Mouse (Mus musculus) stomach, embryonic 15.5 days (tissue): ENCODE measurements at regions not wholly inside any gene's neighbourhood (a gene's known extent, or its start where the extent isn't known, plus 50 kb on each side); places are given as distances from the start of the nearest gene placed in this dataset.

ENCODE experiments used
- ATAC-seq: fragments of 200-750 bp; cut with Nextera tagmentation; 2 replicates; pipeline ENCODE4 v1.8.0; 2017; ENCODE audit warnings: low read depth, moderate number of reproducible peaks, moderate TSS enrichment; ENCODE audit not compliant: insufficient read depth, low FRiP score
- H3K27ac ChIP-seq: fragments of 300-500 bp; sonication (generic); 2 replicates; pipeline ENCODE4 v1.5.1; 2015; ENCODE audit warnings: mild to moderate bottlenecking, inconsistent platforms
- H3K27me3 ChIP-seq: fragments of 300-500 bp; sonication (generic); replicated peaks from 2 replicates; pipeline ENCODE4 v1.6.1; 2015; ENCODE audit warnings: inconsistent platforms
- H3K36me3 ChIP-seq: fragments of 300-500 bp; sonication (generic); 2 replicates; pipeline ENCODE4 v1.6.1; 2015; ENCODE audit warnings: inconsistent platforms
- H3K4me1 ChIP-seq: fragments of 300-500 bp; sonication (generic); 2 replicates; pipeline ENCODE4 v1.6.1; 2015; ENCODE audit warnings: inconsistent platforms
- H3K4me2 ChIP-seq: fragments of 300-500 bp; sonication (generic); 2 replicates; pipeline ENCODE4 v1.6.1; 2015; ENCODE audit warnings: mild to moderate bottlenecking, inconsistent platforms
- H3K4me3 ChIP-seq: fragments of 300-500 bp; sonication (generic); replicated peaks from 2 replicates; pipeline ENCODE4 v1.5.1; 2015; ENCODE audit warnings: inconsistent platforms
- H3K9ac ChIP-seq: fragments of 300-500 bp; sonication (generic); 2 replicates; pipeline ENCODE4 v1.6.1; 2015; ENCODE audit warnings: inconsistent platforms
- H3K9me3 ChIP-seq: fragments of 300-500 bp; sonication (generic); 2 replicates; pipeline ENCODE4 v1.6.1; 2016; ENCODE audit warnings: inconsistent platforms
- WGBS: fragments of 180-500 bp; shearing (Covaris S2); methylation state at CpG from one replicate; pipeline ENCODE4 v1.1.7; 2015; 5-methylcytosine and 5-hydroxymethylcytosine counted together

GRCm38 (mm10) chr16:15493236-15493635 lies 176.0 kb downstream of the Gm21897 start:
- ATAC-seq, result no peak
- H3K4me2 ChIP-seq, result no peak overlapping the region
- H3K9me3 ChIP-seq, result no peaks in the 10 kb centered on the region
- no peaks in the 10 kb centered on the region for H3K36me3 ChIP-seq
- WGBS, result 64% methylated on average over 2 of the region's 2 CpGs
- no peaks in the 10 kb centered on the region for H3K27me3 ChIP-seq
- H3K9ac ChIP-seq, result no peak overlapping the region
- H3K4me1 ChIP-seq, result no peaks in the 10 kb centered on the region
- H3K4me3 ChIP-seq, result no peak overlapping the region
- no peak overlapping the region for H3K27ac ChIP-seq
